Mouse (Mus musculus) induced T-regulatory cell, adult 2 months (primary cell): ENCODE results near the gene Itga3.

ENCODE experiments used
- DNase-seq: peaks from one replicate; pipeline ENCODE4 v3.0.0-alpha.2; 2012; ENCODE audit warnings: low read depth

Gene Itga3

DNA sequence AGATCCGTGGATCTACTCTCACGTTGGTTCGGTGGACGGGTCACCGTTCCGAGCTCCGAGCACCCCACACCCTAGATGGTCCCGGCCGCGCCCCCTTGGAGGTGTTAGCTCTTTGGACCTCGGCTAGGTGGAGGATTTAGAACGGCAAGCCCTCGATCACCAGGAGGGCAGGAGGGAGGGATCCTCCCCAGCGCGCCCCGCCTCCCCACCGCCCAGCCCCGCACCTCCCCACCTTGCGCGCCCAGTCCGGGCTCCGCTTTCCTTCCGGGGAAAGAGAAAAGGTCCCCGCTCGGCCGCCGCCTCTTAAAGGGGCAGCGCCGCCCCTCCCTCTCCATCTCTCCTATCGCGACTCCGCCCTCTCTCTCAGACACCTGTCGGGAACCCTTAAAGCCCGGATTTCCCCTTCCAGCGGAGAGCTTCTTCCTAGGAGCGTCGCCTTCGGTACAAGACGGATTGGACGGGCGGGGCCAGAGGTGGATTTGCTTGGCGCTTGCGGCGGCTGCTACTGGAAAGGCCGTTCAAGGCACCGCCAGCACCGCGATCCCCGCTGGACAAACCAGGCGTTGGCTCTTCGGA is at the start of gene Itga3:
Itga3 (minus strand) TSS at position 266 of the 576 bp plus-strand sequence.
- peak; percentile 78 for DNase-seq

- DNase-seq = no peak
Measured at GRCm38 (mm10) chr11:95125366-95125948, 48.9 kb upstream of the Itga3 start.

GRCm38 (mm10) chr11:95122100-95122489 is 45.5 kb upstream of the Itga3 start:
- DNase-seq = no peak

DNA sequence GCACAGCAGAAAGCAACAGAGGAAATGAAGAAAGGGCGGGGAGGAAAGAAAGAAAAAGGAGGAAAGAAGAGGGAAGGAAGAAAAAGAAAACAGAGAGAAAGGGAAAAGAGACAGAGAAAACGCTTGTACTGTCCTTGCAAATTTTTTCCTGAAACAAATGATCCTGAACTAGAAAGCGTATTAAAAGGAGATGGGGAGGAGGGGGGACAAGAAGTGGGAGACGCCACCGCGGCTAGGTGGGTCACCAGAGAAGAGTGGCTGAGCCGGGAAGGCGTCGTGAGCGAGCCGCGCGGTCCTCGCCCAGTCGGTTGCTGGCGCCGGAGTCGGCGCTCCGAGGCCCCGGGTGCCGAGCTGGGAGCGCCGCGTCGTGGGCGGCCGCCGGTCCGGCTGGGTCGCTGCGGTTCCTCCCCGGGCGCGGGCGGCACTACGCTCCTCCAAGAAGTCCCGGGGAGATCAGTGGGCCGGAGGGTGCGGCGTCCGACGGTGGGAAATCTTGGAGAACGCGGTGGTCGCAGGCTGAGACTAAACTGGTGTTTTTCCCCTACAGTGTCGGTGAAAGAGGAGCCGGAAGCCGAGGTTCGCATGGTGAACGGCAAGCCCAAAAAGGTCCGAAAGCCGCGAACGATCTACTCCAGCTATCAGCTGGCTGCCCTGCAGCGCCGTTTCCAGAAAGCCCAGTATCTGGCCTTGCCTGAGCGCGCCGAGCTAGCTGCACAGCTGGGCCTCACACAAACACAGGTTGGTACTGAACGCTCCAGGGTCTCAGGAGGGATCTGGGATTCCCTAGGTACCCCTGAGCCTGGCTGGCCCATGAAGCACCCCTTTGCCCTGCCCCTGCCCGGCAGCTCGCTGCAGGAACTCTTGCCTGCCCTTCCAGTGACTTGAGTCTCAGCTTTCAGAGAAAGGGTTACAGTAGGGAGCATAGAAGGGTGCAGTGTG is 44.8 kb upstream of the Itga3 start:
- no peak for DNase-seq

DNA sequence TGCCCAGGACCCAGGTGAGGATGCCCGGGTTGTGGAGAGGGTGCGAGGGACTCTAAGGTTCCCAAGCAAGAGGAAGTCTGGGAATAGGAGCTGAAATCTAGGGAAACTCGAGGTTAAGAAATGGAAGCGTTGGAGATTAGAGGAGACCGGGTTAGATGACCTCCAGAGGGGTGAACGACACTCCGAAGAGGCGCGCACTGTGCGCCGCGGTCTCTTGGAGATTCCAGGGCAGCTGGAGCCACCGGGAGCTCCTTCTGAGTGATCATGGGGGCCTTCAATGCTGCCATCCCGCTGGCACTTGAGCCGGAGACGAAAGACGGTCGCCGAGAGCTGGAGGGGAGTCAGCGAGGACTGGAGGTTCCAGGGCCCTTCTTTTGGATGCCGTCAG is 44.0 kb upstream of the Itga3 start:
- no peak for DNase-seq

DNA sequence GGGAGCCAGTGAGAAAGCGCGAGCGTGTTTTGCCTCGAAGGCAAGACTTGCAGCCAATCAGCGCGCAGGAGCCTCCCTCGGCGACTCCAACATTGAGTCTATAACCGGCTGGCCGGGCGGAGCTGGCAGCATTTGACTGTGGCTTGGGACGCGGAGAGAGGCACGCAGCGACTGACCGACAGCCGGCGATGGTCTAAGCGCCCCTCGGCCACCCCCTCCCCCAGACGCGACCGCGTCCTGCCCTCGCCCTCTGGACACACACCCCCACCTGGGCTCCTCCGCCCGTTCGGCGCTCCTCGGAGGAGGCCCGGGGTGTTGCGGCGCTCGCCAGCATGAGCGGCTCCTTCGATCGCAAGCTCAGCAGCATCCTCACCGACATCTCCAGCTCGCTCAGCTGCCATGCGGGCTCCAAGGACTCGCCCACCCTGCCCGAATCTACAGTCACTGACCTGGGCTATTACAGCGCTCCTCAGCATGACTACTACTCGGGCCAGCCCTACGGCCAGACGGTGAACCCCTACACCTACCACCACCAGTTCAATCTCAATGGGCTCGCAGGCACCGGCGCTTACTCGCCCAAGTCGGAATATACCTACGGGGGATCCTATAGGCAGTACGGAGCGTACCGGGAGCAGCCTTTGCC is 43.5 kb upstream of the Itga3 start, which contains the start of gene Dlx3:
Dlx3 (plus strand) TSS at position 130 of the 643 bp plus-strand sequence.
- no peak for DNase-seq

GRCm38 (mm10) chr11:95118505-95118904 is 41.9 kb upstream of the Itga3 start:
- DNase-seq = peak; percentile 55

DNA sequence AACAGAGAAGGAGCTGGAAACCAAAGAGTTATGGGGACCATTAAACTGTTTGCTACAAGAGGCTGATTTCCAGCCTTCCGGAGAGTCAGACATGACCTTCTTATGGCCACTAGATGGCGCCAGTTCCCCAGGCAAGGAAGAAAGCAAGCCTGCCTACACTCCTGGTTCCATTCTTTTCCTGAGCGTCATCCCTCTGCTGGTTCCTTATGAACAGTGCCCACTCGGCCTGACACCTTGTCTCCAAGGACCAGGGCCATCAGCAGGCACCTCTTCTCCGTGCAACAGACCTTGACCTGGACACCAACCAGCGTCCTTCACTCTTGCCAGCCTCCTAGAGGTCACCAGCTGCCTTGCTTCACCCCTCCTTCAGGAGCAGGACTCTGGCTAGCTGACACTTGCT is 40.4 kb upstream of the Itga3 start:
- DNase-seq = peak; percentile 85

DNA sequence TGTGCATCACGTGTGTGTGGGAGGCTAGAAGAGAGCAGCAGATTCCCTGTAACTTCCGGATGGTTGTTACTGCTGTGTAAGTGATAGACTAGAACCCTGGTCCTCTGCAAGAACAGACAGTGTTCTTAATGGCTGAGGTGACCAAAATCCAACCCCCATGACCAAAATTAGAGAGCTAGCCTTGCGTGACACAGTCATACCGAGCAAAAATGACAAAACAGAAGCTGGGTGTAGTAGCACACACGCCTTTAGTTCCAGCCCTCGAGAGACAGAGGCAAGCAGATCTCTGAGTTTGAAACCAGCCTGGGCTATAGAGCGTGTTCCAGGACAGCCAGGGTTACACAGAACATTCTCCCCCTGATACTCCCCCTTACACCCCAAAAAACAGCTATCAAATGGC is 33.5 kb upstream of the Itga3 start:
- DNase-seq = no peak

GRCm38 (mm10) chr11:95109000-95109399 is 32.4 kb upstream of the Itga3 start:
- no peak for DNase-seq

GRCm38 (mm10) chr11:95106440-95107236 is 30.0 kb upstream of the Itga3 start:
- peak; percentile 72 for DNase-seq

- DNase-seq = no peak
Measured at GRCm38 (mm10) chr11:95105274-95105874, 28.8 kb upstream of the Itga3 start.

- no peak for DNase-seq
Measured at GRCm38 (mm10) chr11:95104266-95104665, 27.7 kb upstream of the Itga3 start.

GRCm38 (mm10) chr11:95102161-95102904 is 25.7 kb upstream of the Itga3 start:
- no peak for DNase-seq

DNA sequence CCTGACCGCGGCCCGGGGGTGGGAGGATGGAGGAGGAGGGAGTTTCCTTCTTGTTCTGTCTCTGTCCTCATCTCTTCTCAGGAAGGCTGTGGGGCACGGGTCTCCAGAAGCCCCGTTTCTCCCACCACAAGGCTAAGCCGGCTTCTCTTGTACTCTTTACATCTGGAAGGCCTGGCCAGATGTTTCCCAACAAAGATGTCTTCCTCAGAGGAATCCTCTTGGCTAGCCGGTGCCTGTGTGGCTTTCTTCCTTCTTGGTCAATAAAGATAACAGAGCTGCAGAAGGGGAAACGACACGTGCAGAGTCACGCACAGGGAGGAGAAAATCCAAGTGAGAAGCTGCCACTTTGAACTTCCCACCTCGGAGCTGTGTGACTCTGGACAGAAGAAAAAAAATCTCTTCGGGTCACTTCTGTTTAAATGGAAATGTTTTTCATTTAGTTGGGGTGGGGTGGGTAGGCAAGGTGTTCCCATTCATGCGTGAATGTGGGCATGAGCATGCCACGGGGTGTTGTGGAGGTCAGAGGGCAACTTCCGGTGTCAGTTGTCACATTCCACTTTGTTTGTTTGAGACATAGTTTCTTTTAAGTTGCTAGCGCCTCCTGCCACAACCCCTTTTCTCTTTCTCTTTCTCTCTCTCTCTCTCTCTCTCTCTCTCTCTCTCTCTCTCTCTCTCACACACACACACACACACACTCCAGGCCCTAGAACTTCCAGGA is 24.6 kb upstream of the Itga3 start:
- DNase-seq = no peak

DNA sequence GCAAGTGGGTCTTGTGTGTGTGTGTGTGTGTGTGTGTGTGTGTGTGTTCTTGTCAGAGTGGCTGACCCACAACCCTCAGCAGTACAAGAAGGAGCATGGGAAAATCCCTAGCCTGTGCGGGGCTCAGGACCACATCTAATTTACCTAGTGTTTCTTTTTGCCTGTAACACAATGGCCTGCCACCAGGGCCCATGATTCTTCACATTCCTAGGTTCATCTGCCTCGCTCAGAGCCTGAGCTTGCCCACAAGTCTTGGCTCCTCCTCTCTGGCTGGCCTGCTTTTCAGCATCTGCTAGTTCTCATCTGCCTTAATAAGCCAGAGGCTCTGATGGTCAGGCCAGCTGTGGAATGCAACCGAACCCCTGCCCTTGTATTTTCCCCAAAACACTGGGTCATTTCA is 23.8 kb upstream of the Itga3 start:
- no peak for DNase-seq

GRCm38 (mm10) chr11:95098346-95099095 is 21.9 kb upstream of the Itga3 start:
- DNase-seq = no peak

GRCm38 (mm10) chr11:95097889-95098288 is 21.3 kb upstream of the Itga3 start:
- no peak for DNase-seq
